Mouse (Mus musculus) thymus, postnatal 25 days (tissue): ENCODE data around the gene Nudcd3.
"Not testable (repeated sequence)": the region's sequence is repeated elsewhere in the genome, so short reads cannot be mapped to it uniquely, and the experiment has no call there.

ENCODE experiments used
- DNase-seq: peaks from one replicate; pipeline ENCODE4 v3.0.0; 2022

Nudcd3 gene

DNA sequence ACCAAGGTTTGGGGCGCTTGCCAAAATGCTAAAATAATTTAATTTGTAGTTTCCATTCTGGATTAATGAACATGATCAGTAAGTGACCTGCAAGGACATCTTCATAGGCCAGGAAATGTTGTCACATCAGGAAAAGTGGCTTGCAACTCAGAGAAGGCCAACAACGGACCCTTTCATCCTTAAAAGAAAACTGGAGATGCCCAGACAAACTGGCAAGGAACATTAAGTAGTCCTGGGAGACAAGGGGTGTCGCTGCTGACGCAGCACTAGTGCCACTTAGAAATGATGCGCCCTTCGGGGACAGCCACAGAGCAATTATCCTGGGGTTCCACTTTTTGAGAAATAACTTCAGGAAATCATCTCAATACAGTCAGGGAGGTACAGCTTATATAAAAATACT lies 80.2 kb downstream of the Nudcd3 start:
- no peak for DNase-seq

DNA sequence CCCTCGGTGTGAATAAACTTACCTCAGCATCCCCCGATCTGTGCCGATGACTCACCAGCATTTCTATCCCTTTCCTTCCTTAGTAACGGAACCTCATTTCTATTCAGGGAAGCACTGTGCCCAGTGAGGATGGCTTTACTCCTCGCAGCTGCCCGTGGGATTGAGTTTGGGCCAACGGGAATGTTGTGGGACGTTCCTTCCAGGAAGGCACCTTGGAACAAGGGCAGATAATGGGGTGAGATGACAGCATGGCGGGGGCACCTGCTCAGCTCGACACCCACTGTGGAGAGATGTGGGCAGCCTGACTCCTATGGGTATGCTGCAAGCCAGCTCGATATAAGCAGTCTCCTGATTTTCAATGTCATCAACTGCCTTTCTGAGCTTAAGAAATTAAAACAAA lies 80.9 kb downstream of the Nudcd3 start:
- no peak for DNase-seq

DNA sequence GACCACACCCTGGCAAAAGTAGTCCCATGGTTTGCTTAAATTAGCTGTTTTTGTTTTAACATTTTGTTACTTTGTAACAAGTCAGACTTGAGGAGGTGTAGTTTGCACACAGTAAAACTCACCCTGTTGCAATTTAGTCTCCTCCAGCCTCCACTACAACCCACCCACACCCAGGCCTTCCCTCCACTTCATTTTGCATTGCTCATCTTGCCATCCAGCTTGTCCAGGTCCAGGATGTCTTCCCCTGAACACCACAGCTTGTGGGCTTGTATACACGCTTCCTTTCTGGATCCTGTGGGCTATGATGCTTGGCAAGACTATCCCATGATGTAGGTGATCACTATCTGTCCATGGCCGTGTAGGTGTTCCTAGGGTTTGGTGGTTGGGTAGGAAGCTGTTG lies 82.3 kb downstream of the Nudcd3 start:
- DNase-seq = no peak

DNA sequence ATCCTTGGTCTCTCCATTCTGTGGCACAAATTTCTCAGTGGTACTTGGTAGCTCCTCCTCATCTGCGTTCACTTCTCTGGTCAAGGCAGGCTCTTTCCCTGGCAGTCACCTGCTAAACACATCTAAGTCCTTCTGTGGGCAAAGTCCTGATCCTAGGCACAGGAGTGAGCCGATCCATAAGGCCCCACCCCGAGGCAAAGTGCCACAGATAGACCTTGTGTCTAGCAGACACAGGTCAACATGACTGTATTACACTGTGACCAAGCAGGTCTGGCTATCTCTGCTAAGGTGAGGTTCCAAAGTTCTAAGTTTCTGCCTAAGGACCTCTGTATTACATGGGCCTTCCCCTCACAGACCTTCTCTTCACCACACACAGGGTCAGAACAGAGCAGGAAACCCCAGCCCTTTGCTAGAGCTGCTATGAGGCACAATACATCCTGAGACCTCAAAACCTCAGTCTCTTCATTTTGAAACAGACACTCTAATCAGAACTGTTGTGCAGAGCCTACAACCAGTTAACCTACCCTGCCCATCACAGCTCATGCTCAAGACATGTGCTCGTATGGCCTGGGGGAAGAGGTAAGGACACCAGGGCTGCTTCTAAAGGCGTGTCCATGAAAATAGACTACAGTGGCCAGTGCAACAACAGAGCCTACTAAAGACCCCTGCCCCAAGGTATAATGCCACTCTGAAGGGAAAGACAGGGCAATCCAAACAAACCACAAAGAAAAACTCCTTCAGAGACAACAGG lies 88.3 kb downstream of the Nudcd3 start:
- DNase-seq = no peak

DNA sequence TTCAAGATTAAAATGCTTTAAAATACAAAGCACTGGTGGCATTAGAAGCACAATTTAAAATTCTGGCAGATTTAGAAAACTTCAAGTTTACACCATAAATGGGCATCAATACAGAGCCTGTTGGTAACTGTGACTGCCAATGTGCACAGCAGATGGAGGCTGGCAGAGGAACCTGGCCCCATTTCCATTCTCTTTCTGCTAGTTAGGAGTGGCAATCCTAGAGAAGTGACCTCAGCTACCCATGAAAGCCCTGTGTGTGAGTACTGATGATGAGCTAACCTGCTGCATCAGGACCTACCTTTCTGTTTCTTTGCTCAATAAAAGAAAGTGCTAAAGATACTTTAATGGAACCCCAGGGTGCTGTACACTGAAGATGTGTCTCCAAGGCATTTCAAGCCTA lies 90.2 kb downstream of the Nudcd3 start:
- no peak for DNase-seq

DNA sequence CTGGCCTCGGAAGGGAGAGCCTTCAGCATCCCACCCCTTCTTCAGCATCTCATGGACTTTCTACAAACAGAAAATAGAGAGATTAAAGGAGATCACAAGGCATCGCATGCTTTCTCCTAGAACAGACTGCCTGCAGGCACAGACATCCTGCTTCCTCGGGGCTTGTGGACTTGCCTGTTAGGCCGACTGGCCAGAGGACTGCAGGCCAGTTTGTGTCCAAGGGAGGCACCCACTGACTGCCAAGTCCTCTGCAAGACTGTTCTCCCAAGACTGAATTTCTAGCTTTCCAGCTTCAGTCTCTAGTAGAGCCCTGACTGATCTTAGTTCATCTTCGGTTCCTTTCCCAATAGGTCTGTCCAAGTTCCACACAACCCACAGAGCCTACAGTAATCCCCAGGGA lies 91.9 kb downstream of the Nudcd3 start:
- DNase-seq = no peak

DNA sequence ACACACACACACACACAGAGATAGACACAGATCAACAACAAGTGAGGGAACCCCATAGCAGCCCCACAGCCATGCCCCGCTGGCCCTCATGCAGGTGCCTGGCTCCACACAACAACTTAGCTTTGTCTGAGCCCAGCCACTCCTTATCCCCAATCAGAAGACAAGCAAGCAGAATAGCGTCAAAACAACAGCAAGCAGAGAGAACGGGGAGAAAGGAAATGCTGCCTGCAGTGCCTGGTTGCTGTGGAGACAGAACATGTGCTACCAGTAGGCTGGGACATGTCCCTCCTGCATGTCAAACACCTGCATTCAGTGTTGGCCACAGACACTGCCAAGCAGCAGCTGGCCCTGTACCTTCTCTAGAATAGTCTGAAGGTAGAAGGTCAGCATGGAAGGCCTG lies 92.5 kb downstream of the Nudcd3 start:
- peak; percentile 53 for DNase-seq

DNA sequence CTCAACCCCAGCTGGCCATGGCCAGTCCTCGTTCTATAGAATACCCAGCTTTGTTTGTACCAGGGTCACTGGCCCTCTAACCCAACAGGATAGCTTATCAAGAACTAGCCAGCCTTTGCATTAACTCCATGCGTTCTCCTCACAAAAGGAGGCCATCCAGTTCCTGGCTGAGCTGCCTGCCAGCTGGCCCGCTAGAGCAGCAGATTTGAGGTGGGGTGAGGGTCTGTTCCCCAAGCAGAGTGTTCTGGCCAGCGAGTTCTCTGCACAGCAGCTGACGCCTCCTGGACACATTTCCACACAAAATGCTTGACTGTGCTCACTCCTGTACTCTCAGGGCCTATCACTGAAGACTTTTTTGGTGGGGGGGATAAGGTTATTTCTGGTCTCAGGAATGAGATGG lies 95.5 kb downstream of the Nudcd3 start:
- DNase-seq = no peak

DNA sequence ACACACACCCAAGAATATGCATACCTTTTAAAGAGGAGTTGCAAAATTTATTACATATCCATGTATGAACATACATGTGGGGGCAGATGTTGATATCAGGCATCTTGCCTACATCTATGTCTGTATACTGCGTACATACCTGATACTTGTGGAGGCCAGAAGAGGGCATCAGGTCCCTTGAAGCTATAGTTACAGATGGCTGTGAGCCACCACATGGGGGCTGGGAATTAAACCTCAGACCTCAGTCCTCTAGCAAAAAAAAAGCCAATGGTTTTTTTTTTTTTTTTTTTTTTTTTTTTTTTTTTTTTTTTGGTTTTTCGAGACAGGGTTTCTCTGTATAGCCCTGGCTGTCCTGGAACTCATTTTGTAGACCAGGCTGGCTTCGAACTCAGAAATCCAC lies 103.6 kb downstream of the Nudcd3 start:
- DNase-seq = not testable (repeated sequence)

DNA sequence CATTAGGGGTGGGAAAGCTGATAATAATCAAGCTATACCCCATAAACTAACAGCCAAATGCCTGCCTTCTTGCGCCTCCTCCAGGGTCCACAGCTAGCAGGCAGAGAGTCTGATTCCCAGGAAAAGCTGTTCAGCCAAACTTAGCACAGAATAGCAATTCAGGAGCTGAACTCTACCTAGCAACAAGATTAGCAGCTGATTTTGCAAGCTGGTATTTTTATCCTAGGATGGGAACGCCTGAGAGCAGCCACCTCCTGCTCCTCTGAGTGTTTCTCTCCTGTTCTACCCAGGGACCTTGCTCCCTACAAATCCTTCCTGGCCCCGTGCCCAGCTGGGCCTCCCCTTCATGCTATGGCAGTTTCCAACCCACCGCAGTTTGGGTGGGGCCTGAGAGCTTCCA lies 113.2 kb downstream of the Nudcd3 start:
- DNase-seq = no peak

DNA sequence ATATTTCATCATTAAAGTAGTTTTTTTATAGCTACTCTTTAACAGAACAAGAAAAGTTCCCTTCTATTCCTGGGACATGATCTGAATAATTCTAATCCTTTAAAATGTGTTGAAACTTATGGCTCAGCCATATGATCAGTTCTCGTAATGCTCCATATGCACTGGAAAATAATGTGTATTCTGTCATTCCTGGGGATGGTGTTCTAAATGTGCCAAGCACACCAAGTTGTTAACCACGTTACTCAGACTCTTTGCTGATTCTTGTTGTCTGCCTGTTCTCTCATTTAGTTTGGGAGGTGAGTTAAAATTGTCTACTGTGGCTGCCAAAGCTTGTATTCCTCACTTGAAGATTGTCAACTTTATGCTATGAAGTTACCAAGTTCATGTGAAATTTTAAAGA lies 121.5 kb downstream of the Nudcd3 start:
- no peak for DNase-seq

DNA sequence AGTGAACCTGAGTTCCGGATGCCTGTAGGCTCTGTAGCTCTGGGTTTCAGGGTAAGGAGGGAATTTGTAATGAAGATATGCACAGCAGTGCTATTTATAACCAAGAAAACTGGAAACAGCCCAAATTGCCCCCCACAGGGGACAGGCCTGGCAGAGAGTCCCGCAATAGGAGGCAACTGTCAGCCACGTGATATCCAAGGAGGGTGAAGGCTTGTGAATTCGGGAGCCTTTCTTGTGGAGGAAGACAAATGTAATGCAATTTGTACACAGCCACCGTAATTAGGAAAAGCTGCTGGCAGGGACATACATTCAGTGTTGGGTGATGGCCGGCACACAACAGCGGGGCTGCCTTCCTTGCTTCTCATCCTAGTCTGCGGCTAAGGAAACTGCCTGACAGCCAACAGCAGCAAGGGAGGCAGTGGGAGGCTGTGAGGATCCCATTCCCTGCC lies 124.6 kb downstream of the Nudcd3 start:
- DNase-seq = no peak

DNA sequence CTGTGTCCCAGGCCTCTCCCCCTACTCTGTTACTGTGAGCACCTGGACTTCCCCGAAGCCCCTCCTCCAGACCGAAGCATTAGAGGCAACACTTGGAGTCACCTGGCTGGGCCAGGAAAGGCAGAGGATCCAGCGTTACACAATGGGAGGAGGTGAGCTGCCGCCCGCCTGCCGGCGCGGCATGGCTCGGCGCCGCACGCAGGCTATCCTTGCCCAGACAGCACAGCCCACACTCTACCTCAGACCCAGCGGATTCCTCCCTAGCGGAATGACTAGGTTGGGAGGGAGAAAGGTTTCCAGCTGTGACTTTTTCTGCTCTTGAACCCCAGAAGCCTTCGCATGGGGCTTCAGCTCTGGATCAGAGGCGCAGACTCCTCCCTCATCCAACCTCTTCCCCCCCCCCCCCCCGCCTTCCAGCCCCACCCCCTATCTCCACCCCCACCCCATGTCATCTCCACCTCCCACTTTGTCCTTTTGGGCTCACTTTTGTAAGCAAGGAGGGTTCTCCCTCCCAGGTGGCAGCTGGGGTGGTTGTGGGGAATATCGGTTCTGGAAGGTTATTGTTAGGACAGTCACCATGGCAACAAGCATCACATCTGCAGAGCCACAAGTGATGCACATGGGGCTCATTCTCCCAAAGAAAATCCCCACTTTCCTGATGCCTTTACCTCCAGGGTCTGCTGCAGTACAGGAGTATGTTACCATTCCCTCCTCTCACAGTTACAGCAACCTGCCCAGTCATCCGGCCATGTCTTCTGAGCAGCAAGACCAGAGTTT lies 131.8 kb downstream of the Nudcd3 start:
- DNase-seq = no peak

DNA sequence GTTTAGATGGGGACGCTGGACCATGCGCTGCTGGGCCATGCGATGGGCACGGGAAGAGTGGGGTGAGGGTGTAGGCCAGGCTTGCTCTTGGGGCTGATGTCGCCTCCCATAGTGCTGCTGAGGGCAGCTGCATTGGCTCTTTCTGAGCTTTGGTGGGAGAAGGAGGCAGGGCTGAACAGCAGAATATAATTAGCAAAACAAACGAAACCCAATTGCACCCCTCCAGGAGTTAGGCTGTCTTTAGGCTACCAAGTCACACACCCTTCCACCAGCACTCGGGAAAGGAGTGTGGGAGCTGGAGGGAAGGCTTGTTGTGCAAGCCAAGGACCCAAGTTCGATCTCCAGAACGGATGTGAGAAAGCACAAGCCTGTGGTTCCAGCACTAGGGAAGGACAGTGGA lies 133.1 kb downstream of the Nudcd3 start:
- no peak for DNase-seq

DNA sequence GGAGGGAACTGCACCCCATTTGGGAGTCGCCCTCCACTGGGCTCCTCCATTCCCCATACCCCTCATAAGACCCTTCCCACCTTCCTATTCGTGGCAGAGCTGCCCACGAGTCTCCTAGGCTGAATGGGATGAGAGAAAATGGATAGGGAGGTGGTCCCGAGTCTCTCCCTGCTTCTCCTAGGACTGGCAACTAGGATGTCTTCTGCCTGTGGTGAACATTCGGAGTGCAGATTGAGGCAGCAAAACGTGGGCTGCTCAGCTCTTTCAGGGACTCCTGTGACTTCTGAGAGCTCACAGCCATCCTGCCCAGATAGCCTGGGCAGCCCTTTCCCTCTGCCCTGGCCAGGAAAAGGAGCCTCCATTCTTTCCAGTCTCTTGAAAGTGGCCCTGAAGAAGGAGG lies 134.0 kb downstream of the Nudcd3 start, which contains the start of gene Camk2b:
Gene Camk2b (minus strand): TSS at position 187 of the 400 bp plus-strand sequence.
- no peak for DNase-seq

DNA sequence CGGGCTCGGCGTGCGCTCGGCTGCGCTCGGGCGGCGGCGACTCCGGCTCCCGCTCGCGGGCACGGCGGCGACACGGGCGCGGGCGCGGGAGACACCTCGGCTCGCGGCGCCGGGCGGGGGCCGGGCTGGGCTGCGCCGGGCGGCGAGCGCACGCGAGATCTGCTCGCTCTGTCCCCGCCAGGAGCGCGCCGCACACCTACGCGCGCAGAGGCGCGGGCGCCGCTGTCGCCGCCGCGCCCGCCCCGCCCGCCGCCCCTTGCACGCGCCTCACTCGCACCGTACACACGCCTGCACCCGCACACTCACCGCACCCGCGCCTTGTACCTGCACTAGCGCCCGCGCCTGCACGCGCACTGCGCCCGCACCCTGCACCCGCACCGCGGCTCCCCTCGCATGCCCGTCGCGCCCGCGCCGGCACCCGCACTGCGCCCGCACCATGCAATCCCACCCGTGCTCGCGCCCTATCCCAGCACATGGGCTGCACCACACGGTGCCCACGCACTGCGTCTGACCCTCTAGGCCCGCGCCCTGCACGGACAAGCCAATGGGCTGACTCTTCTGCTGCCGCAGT lies 134.6 kb downstream of the Nudcd3 start:
- no peak for DNase-seq

DNA sequence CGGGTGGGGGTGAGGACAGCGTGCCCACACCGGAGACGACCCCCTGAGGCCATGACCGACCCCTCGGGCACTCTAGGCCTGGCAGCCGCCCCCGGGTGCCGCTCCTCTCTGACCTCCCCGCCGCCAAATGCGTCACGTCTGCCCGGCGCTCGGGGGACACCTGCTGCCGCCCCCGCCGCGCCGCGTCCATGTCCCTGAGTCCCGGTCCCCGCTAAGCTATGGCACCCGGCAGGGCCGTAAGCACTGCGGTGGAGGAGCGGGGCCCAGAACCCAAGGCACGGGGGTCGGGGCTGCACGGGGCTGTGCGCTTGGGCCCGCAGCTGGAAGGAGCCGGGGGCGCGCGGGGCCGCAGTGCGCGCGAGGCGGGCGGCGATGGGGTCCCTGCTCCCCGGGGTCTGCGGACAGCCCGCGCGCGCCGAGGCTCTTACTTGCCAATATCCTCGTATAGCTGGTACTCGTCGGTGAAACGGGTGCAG lies 135.1 kb downstream of the Nudcd3 start:
- DNase-seq = no peak

DNA sequence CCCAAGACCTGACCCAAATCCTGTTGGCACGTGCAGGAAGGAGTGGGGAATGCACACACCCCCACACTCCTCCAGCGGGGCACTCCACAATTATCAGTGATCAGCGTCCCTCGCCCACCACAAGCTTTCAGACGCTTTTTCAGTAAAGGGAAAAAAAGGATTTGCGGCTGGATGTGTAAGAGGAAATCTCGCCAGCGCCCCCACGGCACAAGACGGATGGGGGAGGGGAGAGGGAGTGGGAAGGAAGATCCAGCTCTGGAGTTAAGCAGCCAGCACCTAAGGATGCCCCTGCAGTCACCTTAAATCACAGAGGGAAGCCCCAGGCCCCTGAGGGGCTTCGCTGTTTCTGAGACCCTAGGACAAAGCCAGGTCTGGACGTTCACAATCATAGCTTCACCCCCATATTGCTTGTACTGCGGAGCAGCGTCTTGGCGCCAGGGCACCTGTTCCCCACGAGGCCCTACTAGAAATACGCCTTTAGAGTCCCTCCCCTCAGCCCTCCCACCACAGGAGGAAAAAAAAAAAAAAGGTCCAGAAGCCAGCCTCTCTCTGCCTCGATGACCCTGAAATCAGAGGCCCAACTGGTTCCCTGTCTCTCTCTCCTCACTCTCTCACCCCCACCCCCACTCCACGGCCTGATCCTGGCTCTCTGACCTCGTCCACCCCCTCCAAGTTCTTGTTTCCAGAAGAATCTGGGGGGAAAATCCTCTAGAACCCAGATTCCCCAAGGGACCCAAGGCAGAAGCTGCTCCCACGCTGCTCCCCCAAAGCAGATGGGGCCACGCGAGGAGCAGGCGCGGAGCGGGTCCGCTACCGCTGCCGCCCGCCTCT lies 135.8 kb downstream of the Nudcd3 start:
- DNase-seq = no peak

DNA sequence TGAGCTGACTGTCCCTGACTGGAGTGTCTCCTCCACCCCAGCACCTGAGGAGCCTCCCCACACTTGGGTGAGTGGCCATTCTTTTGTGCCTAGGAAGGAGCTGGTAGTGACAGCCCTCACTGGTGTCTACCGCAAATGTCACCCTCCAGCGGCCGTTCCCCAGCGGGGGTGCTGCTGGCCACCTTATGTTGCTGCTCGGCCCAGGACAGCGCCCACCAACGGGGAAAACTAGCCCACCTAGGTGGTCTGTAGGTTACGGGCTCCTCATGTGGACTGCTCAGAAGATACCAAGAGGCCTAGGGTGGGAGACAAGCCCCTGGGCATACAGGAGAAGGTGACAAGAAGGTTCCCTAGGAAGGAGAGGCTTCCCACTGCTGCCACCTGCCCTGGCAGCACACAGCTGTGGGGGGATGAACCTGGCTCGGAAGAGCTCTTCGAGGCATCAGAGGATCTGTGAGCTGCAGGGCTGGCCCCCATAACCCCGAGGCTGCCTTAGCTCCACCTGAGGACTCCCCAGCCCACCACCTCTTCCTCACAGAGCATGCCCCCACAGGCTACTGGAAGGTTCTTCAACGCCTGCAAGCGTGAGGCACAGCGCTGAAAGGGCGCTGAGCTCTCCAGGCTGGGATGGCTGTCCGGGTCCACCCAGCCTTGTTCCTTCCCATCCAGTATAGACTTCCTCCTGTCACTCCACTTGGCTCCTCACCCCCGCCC lies 136.6 kb downstream of the Nudcd3 start:
- no peak for DNase-seq

DNA sequence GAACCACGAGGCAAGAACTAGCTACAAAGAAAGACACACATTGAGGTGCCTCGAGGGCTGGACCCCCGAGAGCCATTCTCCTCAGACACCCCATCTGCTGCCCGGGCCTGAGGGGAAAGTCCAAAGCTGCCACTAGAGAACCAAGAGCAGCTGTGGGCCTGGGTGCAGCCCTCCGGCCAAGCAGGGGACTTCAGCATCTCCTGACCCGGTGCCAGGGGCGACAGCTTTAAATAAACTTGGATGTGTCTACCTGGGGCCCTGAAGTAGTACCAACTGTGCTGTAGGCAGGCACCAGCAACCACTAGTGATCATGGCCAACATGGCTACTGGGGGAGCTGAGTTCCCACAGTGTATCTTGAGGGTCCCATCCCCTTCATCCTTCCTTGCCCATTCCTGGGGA lies 137.2 kb downstream of the Nudcd3 start:
- no peak for DNase-seq

DNA sequence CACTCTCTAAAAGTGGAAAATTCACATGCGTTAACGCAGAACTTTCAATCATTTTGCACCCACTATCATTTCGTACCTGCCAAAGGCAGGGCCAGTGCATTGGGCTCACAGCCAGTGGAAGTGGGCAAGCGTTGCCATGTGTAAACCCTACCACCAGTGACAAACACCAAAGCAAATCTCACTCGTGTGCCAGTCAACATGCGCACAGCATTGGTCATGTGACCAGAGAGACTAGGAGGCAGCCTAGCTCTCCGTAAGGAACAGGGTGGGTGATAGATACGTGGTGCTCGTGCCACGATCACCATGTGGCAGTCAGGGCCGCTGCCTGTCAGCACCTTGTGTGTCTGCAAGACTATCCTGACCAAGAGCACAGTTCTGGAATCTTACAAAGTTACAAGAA lies 137.9 kb downstream of the Nudcd3 start:
- no peak for DNase-seq

DNA sequence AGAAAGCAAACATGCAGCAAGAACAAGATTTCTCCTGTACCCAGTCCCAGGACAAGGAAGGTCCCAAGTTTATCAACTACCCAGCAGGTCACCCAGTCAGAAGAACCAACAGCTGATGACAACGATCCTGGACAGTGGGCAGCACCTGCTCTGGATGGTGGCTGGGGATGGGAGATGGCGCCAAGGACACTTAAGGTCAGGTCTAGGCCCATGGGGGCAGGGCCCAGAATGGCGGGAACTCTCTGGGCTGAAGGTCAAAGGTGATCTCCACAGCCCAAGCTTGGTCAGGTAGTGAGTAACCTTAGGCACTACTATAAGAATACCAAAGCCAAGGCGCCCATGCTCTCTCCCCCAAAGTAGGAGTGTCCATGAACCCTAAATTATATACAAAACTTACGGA lies 138.3 kb downstream of the Nudcd3 start:
- DNase-seq = no peak
